Mouse (Mus musculus): ENCODE data around the gene Nrgn.

GRCm38 (mm10) chr9:37517467-37517866, 35.2 kb downstream of the Nrgn start:
- no peak for TF ChIP-seq GATA1 (IDR thresholded peaks at IDR 0.05; ENCODE audit: borderline replicate concordance, low read length)
- TF ChIP-seq CTCF (IDR thresholded peaks at IDR 0.05; ENCODE audit: low read depth, low read length), result no peak
- TF ChIP-seq TAL1 (conservative IDR thresholded peaks at IDR 0.05; ENCODE audit: low read depth, low read length), result peak; percentile 96
- no peak for TF ChIP-seq POLR2AphosphoS5 (IDR thresholded peaks at IDR 0.05; ENCODE audit: insufficient replicate concordance, low read depth, low read length)
- no peak for TF ChIP-seq GATA2 (IDR thresholded peaks at IDR 0.05; ENCODE audit: borderline replicate concordance, low read depth, low read length)
